Mouse (Mus musculus) granulocyte monocyte progenitor cell, adult 5-6 weeks (primary cell): ENCODE data around the gene Tbxas1. TPM values are rescaled to one million over a fixed set of nuclear protein-coding genes. Genes with fewer than 3 reads are reported as not detected.

ENCODE experiments used
- ATAC-seq: replicated peaks from 2 replicates; pipeline ENCODE4 v1.8.0; 2016; ENCODE audit warnings: mild to moderate bottlenecking, moderate TSS enrichment, inconsistent platforms; ENCODE audit not compliant: poor library complexity, severe bottlenecking
- total RNA-seq, 2 experiments: library from RNA; stranded (forward) in 1 of 2; stranded (reverse) in 1 of 2; fragments of 200-712, 200-1000 nt in 1 of 2; fragments of >200 nt in 1 of 2; fragmentation: Nextera tagmentation in 1 of 2; gene quantifications; 2 replicates each; pipeline ENCODE4 v1.2.3; 2014 to 2017

Gene Tbxas1
- total RNA-seq (2014; fragmentation: Nextera tagmentation) = 12.4 and 26.0 TPM in 2 replicates
- total RNA-seq (2017) = 15.0 and 15.4 TPM in 2 replicates

DNA sequence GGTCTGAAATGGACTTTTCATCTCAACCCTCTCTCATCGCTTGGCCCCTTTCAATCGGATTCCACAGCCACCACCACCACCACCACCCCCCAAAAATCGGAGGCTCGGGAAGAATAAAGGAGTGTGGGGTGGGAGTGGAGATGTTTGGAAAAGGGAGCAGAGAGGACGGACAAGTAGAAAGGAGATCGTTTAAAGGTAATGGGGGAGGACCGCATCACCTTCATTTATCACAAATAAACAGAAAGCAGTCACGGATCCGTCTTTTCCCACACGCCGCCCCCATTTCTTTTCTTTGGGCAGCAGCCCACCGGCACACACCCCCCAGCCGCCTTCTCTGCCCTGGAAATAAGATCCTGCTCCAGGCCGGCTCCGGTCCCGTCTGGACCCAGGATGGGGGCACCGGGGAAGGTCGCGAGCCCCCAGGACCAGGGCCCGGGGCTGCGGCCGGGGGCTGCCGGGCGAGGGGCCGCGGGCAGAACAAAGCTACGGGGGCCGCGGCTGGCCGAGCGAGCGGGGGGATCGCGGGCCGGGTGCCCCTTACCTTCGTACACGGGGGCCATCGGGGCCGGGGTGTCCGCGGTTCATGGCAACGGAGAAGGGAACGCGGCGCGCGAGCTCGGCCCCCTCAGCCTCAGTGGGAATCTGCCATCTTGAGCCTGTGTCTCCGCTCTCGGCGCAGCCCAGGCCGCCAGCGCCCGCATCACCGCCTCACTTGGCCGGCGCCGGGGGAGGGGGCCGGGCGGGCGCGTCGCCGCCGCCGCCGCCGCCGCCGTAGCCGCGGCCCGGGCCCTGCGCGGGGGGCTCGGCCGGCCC is at the start of gene Tbxas1:
Gene Tbxas1, plus strand, starts transcription at position 147 of the 813 bp plus-strand sequence.
- ATAC-seq = 0 out of 2 replicates have a peak, but pooled peaks have one; percentile 13

DNA sequence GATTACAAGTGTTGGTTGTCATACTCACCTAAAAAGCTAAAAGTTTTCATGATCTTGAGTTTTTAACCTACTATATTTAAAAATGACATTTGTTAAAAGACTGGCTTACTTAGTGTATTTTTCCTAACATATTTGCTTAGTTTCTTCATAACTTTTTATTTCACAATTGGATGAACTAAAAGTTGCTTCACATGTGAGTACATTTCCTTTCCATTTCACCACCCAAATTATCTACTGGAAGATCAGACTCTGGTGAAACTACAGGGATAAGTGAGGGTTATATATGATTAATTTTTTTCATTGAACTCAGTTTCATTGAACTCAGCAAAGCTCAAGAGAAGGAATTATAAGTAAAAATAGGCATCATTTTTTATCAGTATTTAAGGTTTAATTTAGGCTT is 49.3 kb upstream of the Tbxas1 start:
- peak; percentile 40 for ATAC-seq

DNA sequence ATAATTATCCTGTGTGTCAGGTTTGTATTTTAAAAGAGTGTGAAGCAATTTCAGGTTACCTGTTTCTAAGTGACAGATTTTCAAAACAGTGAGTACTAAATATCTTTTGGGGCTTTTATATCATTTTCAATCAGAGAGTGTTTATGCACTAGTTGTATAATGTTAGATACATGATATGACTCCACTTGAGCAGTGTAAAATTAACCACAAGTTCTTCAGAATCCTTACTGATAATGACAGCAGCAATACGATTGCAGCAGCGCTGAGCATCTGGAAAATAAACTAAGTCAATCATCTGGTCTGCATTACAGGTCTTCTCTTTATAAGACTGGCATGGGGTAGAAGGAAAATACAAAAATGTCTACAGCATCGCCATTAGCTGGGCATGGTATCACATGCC is 48.3 kb upstream of the Tbxas1 start:
- no peak for ATAC-seq

DNA sequence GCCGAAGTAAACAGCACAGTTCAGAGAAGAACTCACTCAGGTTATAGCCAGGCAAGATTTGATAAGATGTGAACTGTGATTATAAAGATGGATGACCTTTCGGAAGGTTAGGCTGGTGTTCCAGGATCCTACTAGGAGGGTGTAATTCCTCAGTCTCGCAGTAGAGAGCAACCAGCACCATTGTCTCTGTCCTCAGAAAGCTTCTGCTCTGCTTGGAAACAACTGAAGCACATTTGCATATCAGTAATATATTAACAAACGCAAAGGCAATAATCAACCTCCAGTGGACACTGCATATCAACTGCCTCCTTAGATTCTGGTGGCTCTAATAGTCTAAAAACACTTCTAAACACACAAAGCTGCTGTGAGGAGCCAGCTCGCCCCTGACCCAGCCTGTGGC is 47.8 kb upstream of the Tbxas1 start:
- no peak; the same call in 1 of the 2 replicates for ATAC-seq

DNA sequence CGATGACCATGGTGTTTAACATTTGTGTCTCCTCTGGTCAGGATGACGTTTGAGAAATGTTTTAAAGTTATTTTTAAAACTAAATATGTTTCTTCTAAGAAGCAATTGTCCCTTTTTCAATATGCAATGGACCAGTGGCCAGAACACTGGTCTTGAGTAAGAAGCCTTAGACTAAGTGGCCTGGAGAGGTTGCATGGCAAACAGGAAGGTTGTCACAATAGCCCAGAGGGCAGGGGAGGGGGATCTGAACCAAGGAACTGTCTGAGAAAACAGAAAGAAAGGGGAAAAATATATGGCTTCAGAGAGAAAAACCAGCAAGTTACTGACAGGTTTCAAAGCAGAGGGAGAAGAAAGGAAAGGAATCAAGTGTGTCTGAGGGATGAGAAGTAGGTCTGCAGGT is 47.0 kb upstream of the Tbxas1 start:
- ATAC-seq = peak; percentile 61

DNA sequence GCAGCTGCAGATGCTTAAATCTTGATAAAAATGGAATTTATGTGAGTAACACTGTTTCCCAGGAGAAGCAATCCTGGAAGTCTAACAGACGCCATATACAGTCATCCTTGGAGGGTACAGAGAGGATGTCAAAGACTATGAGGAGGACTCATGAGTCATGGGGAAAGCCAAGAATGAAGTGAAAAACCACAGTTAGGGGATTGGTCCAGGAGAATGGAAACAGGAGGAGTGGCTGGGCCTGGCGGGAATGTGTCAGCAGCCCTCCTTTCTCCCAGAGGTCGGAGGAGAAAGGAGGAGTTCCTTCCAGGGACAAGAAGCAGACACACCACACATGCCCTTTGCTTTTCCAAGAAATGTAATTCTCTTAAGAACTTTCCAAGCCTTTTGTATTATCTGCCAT is 45.8 kb upstream of the Tbxas1 start:
- ATAC-seq = no peak

DNA sequence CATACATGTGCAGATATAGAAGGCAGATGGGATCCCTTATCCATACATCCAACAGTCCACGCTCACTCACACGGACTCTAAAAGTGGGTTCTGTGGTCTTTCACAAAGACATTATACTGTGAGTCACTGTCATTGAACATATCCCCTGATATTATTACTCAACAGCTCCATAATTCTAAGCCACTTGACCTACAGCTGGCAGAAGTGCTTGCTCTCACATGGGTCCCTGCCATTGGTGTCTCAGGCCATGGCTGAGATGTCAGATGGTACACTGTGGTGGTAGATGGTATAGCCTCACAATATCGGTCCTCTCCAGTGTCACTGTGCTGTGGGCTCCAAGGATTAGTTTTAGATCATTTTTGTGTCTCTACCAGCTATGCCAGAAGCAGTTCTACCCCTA is 41.5 kb upstream of the Tbxas1 start:
- peak; percentile 73 for ATAC-seq

DNA sequence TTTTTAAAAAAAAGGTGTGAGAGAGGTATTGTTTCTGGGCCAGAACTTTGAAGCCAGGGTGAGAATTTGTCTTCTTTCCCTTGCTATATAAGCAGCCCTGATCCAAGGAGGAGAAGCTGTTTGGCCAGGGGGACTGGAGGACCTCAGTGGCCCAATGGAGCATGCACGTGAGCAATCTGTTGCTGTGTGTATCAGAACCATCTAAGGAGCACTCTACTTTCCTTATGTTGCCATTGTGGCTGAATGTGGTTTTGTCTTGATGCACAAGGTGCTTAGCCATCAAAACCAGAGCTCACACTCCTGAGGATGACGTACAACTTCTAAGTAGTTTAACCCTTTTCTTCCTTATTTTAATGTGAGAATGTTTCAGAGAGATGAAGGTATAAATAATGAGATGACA is 40.5 kb upstream of the Tbxas1 start:
- no peak for ATAC-seq

DNA sequence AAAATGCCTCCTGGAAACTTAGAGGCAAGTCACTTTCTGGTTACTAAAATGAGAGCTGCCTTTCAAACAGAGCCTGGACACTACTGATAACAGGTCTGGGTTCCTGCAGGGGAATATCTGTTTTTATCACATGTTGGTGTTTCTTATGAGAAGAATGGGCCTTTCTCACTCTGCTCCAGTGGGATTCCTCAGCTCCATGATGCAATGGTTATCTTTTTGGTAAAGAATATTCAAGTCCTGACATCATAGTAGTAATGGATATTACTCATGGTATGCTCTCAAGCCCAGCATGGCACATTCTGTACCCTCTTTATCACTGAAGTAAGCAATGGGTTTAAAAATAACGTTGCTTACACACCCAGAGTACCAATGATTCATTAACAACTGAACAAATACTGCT is 40.0 kb upstream of the Tbxas1 start:
- no peak for ATAC-seq

DNA sequence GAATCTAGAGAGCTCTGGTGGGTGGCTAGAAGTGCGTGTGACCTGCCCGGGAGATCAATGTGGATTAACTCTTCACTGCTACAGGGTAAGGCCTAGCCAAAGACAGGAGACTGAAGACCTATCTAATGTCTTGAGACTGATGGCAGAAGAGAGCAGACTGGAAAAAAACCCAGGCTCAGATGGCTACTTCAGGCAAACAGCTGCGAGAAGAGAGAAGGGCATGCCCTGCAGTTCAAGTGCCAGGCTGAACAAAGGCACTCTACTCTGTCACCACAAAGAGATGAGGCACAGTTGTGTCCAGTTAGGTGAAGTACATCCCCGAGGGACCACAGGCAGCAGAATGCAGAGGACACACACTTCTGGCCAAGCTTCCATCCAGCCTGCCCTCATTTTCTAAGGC is 37.1 kb upstream of the Tbxas1 start:
- ATAC-seq = no peak

DNA sequence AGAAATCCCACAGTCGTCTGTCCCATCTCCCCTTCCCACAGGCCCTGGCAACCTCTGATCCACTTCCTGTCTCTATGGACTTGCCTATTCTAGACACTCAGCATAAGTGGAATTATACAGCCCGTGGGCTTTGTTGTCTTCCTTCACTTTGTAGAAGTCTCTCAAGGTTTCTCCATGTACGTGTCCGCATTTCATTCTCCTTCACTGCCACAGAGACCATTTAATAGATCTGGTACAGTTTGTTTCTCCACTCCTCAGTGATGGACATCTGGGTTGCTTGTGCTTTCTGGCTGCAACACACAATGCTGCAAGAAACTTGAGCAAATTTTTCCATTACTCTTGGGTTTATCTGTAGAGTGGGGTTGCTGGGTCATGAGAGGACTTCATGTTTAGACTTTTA is 35.3 kb upstream of the Tbxas1 start:
- no peak for ATAC-seq

DNA sequence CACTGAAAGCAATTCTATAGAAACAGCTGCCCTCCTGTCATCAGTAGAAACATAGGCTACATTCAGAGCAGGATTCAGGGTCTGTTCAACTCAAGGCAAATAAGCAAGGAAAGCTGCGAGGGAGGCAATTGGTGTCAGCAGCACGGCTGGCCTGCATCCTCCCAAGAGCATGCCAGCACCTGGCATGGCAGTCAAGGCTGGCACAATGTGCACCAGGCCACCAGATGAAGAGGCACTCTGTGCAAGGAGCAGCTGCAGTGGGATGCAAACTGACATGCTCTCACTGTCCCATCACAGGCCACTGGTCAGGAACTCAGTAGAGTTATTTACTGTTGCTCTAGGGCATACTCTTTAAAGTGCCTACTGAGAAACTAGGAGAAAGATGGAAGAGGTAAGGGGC is 34.8 kb upstream of the Tbxas1 start:
- no peak for ATAC-seq

DNA sequence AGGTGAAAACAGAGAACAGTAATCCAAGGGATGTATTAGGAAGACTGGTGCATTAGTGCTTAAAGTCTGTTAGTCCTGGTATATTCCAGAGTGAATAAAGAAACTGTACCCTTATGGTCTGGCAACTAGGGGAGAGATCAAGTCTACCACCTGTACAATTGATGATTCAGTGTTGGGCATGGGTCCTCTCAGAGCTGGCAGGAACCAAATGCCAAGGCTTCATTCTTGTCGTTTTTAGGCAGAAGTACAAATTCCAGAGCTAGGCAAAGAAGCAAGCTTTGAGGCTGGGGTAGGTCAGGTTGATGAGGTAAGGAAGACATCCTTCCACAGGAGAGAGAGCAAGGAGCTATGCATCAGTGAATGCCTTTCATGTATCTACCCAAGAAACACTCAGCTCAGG is 34.4 kb upstream of the Tbxas1 start:
- ATAC-seq = no peak

DNA sequence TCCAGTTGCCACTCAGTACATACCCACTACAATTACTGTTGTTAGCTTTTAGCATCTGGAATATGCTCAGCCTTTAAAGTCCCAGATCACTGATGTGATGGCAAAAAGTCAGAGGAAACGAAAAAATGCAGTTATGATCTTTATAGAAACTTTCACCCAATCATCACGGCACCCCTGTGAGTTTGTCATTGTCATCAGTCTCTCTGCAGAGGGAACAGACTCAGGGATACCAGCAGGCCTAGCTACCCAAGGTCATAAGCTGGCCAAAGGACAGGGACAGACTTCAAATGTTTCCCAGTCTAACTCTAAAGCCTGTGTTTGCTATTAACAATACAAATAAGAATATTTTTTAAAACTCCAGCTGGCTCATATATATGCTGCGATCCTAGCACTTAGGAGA is 33.7 kb upstream of the Tbxas1 start:
- no peak for ATAC-seq

DNA sequence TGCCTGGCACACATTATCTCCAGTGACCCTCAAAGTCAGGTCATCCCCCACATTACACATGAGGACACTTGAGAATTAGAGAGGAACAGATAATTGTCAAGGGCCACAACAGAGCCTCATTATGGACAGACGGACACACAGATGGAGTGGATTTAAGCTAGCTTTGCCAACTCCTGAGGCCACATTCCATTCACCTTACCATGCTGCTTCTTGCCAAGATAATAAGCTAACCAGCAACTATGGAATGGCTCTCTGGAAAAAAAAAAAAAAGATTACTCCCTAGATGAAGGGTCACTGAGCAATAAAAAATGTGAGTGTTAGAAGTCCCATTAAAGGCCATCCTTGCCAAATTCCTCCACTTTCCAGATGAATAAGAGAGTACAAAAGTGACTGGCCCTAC is 30.1 kb upstream of the Tbxas1 start:
- no peak for ATAC-seq

DNA sequence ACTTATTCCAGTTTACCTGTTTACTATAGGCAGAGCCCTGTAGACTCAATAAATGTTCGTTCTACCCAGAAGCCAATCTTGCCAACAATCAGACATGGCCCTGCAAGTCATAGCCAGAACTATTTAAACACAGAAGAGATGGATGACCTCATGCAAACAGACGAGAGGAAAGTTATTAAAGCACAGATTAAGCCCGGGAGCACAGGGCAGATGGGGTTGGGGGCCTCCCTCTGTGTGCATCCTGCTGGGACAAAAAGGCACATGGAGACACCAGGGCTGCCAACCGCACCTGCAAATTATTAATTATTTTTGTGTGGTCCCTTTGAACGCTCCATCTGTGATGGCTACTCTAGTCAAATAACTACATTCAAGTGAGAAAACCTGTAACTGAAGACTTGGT is 29.3 kb upstream of the Tbxas1 start:
- no peak for ATAC-seq

DNA sequence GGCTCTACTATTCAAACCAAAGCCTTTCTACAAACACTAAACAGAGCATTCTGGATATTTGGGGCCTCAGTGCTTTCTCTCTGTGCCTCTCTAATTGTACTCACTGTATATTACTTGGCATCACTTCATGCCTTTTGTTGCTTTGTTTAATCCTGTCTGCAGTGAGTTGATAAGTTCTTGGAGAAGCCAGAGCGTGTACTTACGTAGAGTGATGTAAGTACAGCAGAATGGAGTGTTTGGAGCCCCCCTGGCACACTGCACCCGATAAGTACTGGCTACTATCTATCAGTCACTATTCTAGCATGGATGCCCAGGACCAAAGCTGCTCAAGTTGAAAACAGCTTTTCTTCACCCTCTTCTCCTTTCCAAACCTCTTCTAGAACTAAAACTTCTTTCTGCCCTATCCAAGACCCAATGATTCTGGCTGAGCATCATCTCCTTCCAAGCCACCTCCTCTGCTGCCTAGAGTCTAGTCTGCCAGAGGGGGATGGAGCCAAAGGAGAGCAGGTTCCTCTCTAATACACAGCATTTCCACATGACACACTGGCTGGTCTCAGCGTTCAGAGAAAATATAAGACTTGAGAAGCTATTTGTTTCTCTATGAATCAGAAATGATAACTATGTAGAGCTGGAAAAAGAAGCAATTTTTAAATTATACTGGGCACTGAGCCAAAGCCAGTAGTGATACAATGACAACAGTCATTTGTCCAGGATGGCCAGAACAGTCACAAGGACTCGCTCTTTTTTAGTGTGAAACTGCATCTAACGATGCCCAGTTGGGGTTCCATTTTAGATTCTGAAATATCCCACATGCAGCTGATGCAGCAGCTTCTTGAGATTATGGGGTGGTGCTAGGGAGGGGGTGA is 28.6 kb upstream of the Tbxas1 start:
- ATAC-seq = no peak

DNA sequence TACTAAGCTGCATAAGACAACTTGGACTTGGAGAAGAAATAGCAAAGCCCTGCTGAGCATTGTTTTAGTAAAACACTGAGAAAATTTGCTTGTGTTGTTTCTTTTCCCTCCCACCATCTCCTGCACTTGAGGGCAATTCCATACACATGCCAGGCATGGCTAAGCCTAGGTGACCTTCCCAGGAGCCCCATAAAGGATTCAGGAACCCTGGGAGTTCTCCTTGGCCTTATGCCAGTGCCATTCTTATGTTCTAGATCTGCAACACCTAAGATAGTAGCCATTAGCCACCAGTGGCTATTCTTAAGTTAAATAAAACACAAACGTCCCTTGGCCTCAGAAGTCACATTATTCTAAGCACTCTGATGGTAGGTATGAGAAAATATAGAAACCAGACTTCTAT is 27.8 kb upstream of the Tbxas1 start:
- no peak for ATAC-seq

DNA sequence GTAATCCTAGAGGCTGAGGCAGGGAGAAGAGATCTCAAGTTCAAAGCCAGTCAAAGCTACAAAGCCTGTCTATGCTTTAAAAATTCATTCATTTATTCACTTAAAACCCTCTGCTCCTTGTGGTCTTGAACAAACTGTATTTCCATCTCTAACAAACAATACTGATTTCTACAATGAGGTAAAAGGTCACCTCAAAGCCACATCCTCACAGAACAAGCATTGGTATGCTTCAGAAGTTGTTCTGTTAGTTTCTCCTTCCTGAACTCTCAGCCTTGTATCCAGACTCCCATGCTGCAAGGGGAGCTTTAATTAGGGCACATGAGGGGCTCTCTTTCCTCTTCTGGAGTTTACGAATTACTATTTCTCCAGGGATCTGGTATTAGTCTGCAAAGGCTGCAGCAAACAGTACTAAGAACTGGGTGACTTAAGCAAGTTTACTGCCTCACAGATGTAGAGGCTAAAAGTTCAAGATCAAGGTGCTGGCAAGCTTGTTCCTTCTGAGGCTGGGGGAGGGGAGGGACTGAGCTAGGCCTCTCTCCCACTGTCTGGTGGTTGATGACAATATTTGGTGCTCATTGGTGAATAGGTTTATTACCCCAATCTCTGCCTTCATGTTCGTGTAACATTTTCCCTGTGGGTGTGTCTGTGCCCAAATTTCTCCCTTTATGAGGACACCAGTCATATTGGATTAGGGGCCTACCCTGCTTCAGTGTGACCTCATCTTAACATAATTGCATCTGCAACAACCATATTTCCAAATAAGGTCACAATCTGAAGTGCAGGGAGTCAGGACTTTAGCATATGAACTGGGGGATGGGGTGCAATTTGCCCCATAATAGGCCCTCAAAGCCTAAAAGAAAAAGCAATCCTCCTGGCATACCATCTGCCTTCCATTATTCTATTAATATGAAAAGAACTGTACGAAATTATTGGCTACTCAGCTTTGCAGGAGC is 27.0 kb upstream of the Tbxas1 start:
- no peak for ATAC-seq

DNA sequence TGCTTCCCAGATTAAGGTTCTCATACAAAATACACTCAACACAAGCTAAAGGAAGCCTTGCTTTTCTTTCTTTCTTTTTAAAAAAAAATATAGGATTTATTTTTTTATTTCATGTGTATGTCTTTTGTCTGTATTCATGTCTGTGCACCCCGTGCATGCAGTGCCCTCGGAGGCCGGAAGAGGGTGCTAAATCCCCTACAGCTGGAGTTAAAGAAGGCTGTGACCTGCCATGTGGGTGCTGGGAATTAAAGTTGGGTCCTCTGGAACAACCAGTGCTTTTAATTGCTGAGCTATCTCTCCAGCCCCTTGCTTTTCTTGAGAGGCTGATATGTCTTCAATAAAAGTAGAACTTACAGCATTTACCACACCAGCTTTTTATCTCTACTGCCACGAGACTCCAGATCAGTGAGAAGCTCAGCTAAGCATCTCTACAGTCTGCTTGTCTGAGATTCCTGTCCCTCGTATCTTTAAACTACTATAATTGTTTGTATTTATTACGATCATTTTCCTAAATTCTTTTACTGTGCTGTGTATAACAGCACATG is 24.4 kb upstream of the Tbxas1 start:
- no peak for ATAC-seq
